Mouse (Mus musculus) embryonic facial prominence, embryonic 13.5 days (tissue): ENCODE data around the gene Akt1. TPM values are rescaled to one million over a fixed set of nuclear protein-coding genes. Genes with fewer than 3 reads are reported as not detected.

Experiments
- ATAC-seq: fragments of 200-750 bp; cut with Nextera tagmentation; 2 replicates; pipeline ENCODE4 v1.8.0; 2017; ENCODE audit warnings: low read depth; ENCODE audit not compliant: insufficient number of reproducible peaks, insufficient read depth, low FRiP score, low TSS enrichment
- H3K27ac ChIP-seq: fragments of 300-500 bp; sonication (generic); 2 replicates; pipeline ENCODE4 v1.5.1; 2015; ENCODE audit warnings: moderate library complexity, mild to moderate bottlenecking, inconsistent platforms
- H3K27me3 ChIP-seq: fragments of 300-500 bp; sonication (generic); 2 replicates; pipeline ENCODE4 v1.6.1; 2015; ENCODE audit warnings: mild to moderate bottlenecking, inconsistent platforms
- H3K36me3 ChIP-seq: fragments of 300-500 bp; sonication (generic); 2 replicates; pipeline ENCODE4 v1.6.1; 2015; ENCODE audit warnings: mild to moderate bottlenecking, inconsistent platforms
- H3K4me1 ChIP-seq: fragments of 300-500 bp; sonication (generic); 2 replicates; pipeline ENCODE4 v1.6.1; 2015; ENCODE audit warnings: inconsistent platforms
- H3K4me2 ChIP-seq: fragments of 300-500 bp; sonication (generic); 2 replicates; pipeline ENCODE4 v1.6.1; 2015; ENCODE audit warnings: moderate library complexity, mild to moderate bottlenecking, inconsistent platforms
- H3K4me3 ChIP-seq: fragments of 300-500 bp; sonication (generic); 2 replicates; pipeline ENCODE4 v1.5.1; 2015; ENCODE audit warnings: mild to moderate bottlenecking, inconsistent platforms
- H3K9ac ChIP-seq: fragments of 300-500 bp; sonication (generic); 2 replicates; pipeline ENCODE4 v1.6.1; 2015; ENCODE audit warnings: mild to moderate bottlenecking, inconsistent platforms
- H3K9me3 ChIP-seq: fragments of 300-500 bp; sonication (generic); 2 replicates; pipeline ENCODE4 v1.6.1; 2016; ENCODE audit warnings: inconsistent platforms
- WGBS: fragments of 180-500 bp; shearing (Covaris S2); methylation state at CpG from one replicate; pipeline ENCODE4 v1.1.7; 2015; ENCODE audit warnings: mixed read lengths; 5-methylcytosine and 5-hydroxymethylcytosine counted together
- polyA plus RNA-seq: library from polyadenylated mRNA; unstranded; fragments of >200 nt; fragmentation: Nextera tagmentation; extraction: Ambion mirVana; gene quantifications from 2 replicates; pipeline ENCODE4 v1.2.1, GENCODE M21; 2015

The Akt1 gene
- polyA plus RNA-seq, 1 experiment from 2014 or later = 49.7 TPM

GRCm38 (mm10) chr12:112667619-112668297 is 6.9 kb downstream of the Akt1 start:
- no peaks in the 10 kb centered on the region for H3K9me3 ChIP-seq
- WGBS = 80% methylated on average over 10 of the region's 10 CpGs
- H3K4me3 ChIP-seq = no peak overlapping the region
- H3K4me1 ChIP-seq = peaks cover 77% of the 10 kb centered on the region
- H3K36me3 ChIP-seq = peaks cover 80% of the 10 kb centered on the region
- ATAC-seq = no peak
- H3K9ac ChIP-seq = no peak overlapping the region
- no peak overlapping the region; the same call in 1 of the 2 replicates for H3K27ac ChIP-seq
- no peak overlapping the region for H3K4me2 ChIP-seq
- no peaks in the 10 kb centered on the region for H3K27me3 ChIP-seq

- H3K4me3 ChIP-seq = no peak overlapping the region
- H3K4me2 ChIP-seq = peak overlapping the region; percentile 7; the same call in 1 of the 2 replicates
- no peaks in the 10 kb centered on the region for H3K27me3 ChIP-seq
- peaks cover 94% of the 10 kb centered on the region for H3K36me3 ChIP-seq
- H3K9ac ChIP-seq = peak overlapping the region; percentile 36
- H3K4me1 ChIP-seq = peaks cover 77% of the 10 kb centered on the region
- ATAC-seq = no peak
- peak overlapping the region; percentile 60 for H3K27ac ChIP-seq
- WGBS = 89% methylated on average over 9 of the region's 9 CpGs
- no peaks in the 10 kb centered on the region for H3K9me3 ChIP-seq
Observed at GRCm38 (mm10) chr12:112665881-112666544, 8.7 kb downstream of the Akt1 start.

GRCm38 (mm10) chr12:112665445-112665844 is 9.2 kb downstream of the Akt1 start:
- peaks cover 77% of the 10 kb centered on the region for H3K4me1 ChIP-seq
- no peaks in the 10 kb centered on the region for H3K27me3 ChIP-seq
- H3K9me3 ChIP-seq = no peaks in the 10 kb centered on the region
- H3K4me2 ChIP-seq = peak overlapping the region; percentile 7; the same call in 1 of the 2 replicates
- H3K36me3 ChIP-seq = peaks cover 94% of the 10 kb centered on the region
- H3K9ac ChIP-seq = peak overlapping the region; percentile 36; the same call in 1 of the 2 replicates
- H3K4me3 ChIP-seq = no peak overlapping the region
- peak overlapping the region; percentile 60 for H3K27ac ChIP-seq
- ATAC-seq = no peak
- 66% methylated on average over 18 of the region's 18 CpGs for WGBS

- no peak overlapping the region for H3K9ac ChIP-seq
- peaks cover 80% of the 10 kb centered on the region for H3K4me1 ChIP-seq
- H3K4me2 ChIP-seq = no peak overlapping the region
- peak overlapping the region; percentile 60; the same call in 1 of the 2 replicates for H3K27ac ChIP-seq
- no peaks in the 10 kb centered on the region for H3K27me3 ChIP-seq
- no peak for ATAC-seq
- peaks cover 94% of the 10 kb centered on the region for H3K36me3 ChIP-seq
- no peak overlapping the region for H3K4me3 ChIP-seq
- no peaks in the 10 kb centered on the region for H3K9me3 ChIP-seq
- WGBS = 82% methylated on average over 5 of the region's 5 CpGs
Observed at GRCm38 (mm10) chr12:112664656-112665055, 10.0 kb downstream of the Akt1 start.

GRCm38 (mm10) chr12:112664124-112664523 is 10.6 kb downstream of the Akt1 start:
- no peak for ATAC-seq
- WGBS = 70% methylated on average over 2 of the region's 2 CpGs
- H3K9ac ChIP-seq = 0 out of 2 replicates have a peak overlapping the region, but pooled peaks have one; percentile 12
- H3K4me2 ChIP-seq = no peak overlapping the region
- no peak overlapping the region for H3K4me3 ChIP-seq
- H3K9me3 ChIP-seq = no peaks in the 10 kb centered on the region
- peaks cover 94% of the 10 kb centered on the region for H3K36me3 ChIP-seq
- H3K27ac ChIP-seq = 0 out of 2 replicates have a peak overlapping the region, but pooled peaks have one; percentile 22
- no peaks in the 10 kb centered on the region for H3K27me3 ChIP-seq
- H3K4me1 ChIP-seq = peaks cover 76% of the 10 kb centered on the region

- peaks cover 94% of the 10 kb centered on the region for H3K36me3 ChIP-seq
- H3K9me3 ChIP-seq = no peaks in the 10 kb centered on the region
- no peak overlapping the region for H3K27ac ChIP-seq
- 88% methylated on average over 12 of the region's 12 CpGs for WGBS
- no peak for ATAC-seq
- H3K27me3 ChIP-seq = no peaks in the 10 kb centered on the region
- 0 out of 2 replicates have a peak overlapping the region, but pooled peaks have one; percentile 12 for H3K9ac ChIP-seq
- no peak overlapping the region for H3K4me3 ChIP-seq
- H3K4me1 ChIP-seq = peaks cover 76% of the 10 kb centered on the region
- H3K4me2 ChIP-seq = no peak overlapping the region
Observed at GRCm38 (mm10) chr12:112663716-112664115, 11.0 kb downstream of the Akt1 start.

GRCm38 (mm10) chr12:112663303-112663702 is 11.4 kb downstream of the Akt1 start:
- H3K36me3 ChIP-seq = peaks cover 94% of the 10 kb centered on the region
- peaks cover 76% of the 10 kb centered on the region for H3K4me1 ChIP-seq
- H3K4me3 ChIP-seq = no peak overlapping the region
- H3K4me2 ChIP-seq = no peak overlapping the region
- no peaks in the 10 kb centered on the region for H3K9me3 ChIP-seq
- 0 out of 2 replicates have a peak overlapping the region, but pooled peaks have one; percentile 12 for H3K9ac ChIP-seq
- H3K27ac ChIP-seq = peak overlapping the region; percentile 56; the same call in 1 of the 2 replicates
- ATAC-seq = no peak
- H3K27me3 ChIP-seq = no peaks in the 10 kb centered on the region
- 85% methylated on average over 11 of the region's 11 CpGs for WGBS

- no peaks in the 10 kb centered on the region for H3K9me3 ChIP-seq
- no peak for ATAC-seq
- 0 out of 2 replicates have a peak overlapping the region, but pooled peaks have one; percentile 49 for H3K9ac ChIP-seq
- H3K27ac ChIP-seq = peak overlapping the region; percentile 92
- H3K4me1 ChIP-seq = peaks cover 66% of the 10 kb centered on the region
- H3K4me2 ChIP-seq = no peak overlapping the region
- WGBS = 86% methylated on average over 9 of the region's 9 CpGs
- H3K36me3 ChIP-seq = peaks cover 94% of the 10 kb centered on the region
- H3K4me3 ChIP-seq = no peak overlapping the region
- no peaks in the 10 kb centered on the region for H3K27me3 ChIP-seq
Observed at GRCm38 (mm10) chr12:112661851-112662250, 12.8 kb downstream of the Akt1 start.

GRCm38 (mm10) chr12:112661327-112661605 is 13.4 kb downstream of the Akt1 start:
- ATAC-seq = no peak
- Histone ChIP-seq H3K9me3 (no peaks in the 10 kb centered on the region), H3K4me1 (peaks cover 60% of the 10 kb centered on the region), H3K9ac (0 out of 2 replicates have a peak overlapping the region, but pooled peaks have one; percentile 49), H3K36me3 (peaks cover 94% of the 10 kb centered on the region), H3K27ac (peak overlapping the region; percentile 92), H3K4me2 (peak overlapping the region; percentile 38), H3K27me3 (no peaks in the 10 kb centered on the region), H3K4me3 (no peak overlapping the region)
- WGBS = 73% methylated on average over 3 of the region's 3 CpGs

GRCm38 (mm10) chr12:112660576-112661326 is 13.9 kb downstream of the Akt1 start:
- Histone ChIP-seq H3K4me1 (peaks cover 55% of the 10 kb centered on the region), H3K4me2 (peak overlapping the region; percentile 38), H3K9ac (peak overlapping the region; percentile 49; the same call in 1 of the 2 replicates)

GRCm38 (mm10) chr12:112659109-112659508 is 15.6 kb downstream of the Akt1 start:
- no peak overlapping the region for H3K4me3 ChIP-seq
- H3K4me1 ChIP-seq = peaks cover 41% of the 10 kb centered on the region
- H3K27me3 ChIP-seq = no peaks in the 10 kb centered on the region
- no peak overlapping the region for H3K4me2 ChIP-seq
- WGBS = 77% methylated on average over 6 of the region's 6 CpGs
- no peak overlapping the region for H3K9ac ChIP-seq
- no peak for ATAC-seq
- H3K27ac ChIP-seq = 0 out of 2 replicates have a peak overlapping the region, but pooled peaks have one; percentile 92
- peaks cover 98% of the 10 kb centered on the region for H3K36me3 ChIP-seq
- no peaks in the 10 kb centered on the region for H3K9me3 ChIP-seq

More at GRCm38 (mm10) chr12:112660576-112661326, 13.9 kb downstream of the Akt1 start:
- Histone ChIP-seq H3K9me3 (no peaks in the 10 kb centered on the region), H3K27me3 (no peaks in the 10 kb centered on the region), H3K27ac (peak overlapping the region; percentile 92), H3K4me3 (no peak overlapping the region), H3K36me3 (peaks cover 94% of the 10 kb centered on the region)
- ATAC-seq = peak; percentile 68
- WGBS = 43% methylated on average over 5 of the region's 5 CpGs
